Mouse (Mus musculus) embryonic facial prominence, embryonic 12.5 days (tissue): Measurements from ENCODE around the gene Gm10024. TPM values are rescaled to one million over a fixed set of nuclear protein-coding genes. Genes with fewer than 3 reads are reported as not detected.
"Not testable (repeated sequence)": the region's sequence is repeated elsewhere in the genome, so short reads cannot be mapped to it uniquely, and the experiment has no call there.

Experiments used
- ATAC-seq: fragments of 200-750 bp; cut with Nextera tagmentation; 2 replicates; pipeline ENCODE4 v1.8.0; 2017; ENCODE audit not compliant: insufficient number of reproducible peaks, insufficient read depth, low FRiP score, low TSS enrichment
- H3K27ac ChIP-seq: fragments of 300-500 bp; sonication (generic); 2 replicates; pipeline ENCODE4 v1.5.1; 2016; ENCODE audit warnings: mild to moderate bottlenecking
- H3K27me3 ChIP-seq: fragments of 300-500 bp; sonication (generic); 2 replicates; pipeline ENCODE4 v1.6.1; 2016; ENCODE audit warnings: mild to moderate bottlenecking, moderate library complexity
- H3K36me3 ChIP-seq: fragments of 300-500 bp; sonication (generic); 2 replicates; pipeline ENCODE4 v1.6.1; 2016; ENCODE audit warnings: mild to moderate bottlenecking
- H3K4me1 ChIP-seq: fragments of 300-500 bp; sonication (generic); 2 replicates; pipeline ENCODE4 v1.6.1; 2016
- H3K4me2 ChIP-seq: fragments of 300-500 bp; sonication (generic); replicated peaks from 2 replicates; pipeline ENCODE4 v1.6.1; 2016; ENCODE audit warnings: mild to moderate bottlenecking, moderate library complexity
- H3K4me3 ChIP-seq: fragments of 300-500 bp; sonication (generic); 2 replicates; pipeline ENCODE4 v1.5.1; 2016; ENCODE audit warnings: mild to moderate bottlenecking
- H3K9ac ChIP-seq: fragments of 300-500 bp; sonication (generic); 2 replicates; pipeline ENCODE4 v1.6.1; 2016; ENCODE audit warnings: mild to moderate bottlenecking, moderate library complexity
- H3K9me3 ChIP-seq: fragments of 300-500 bp; sonication (generic); 2 replicates; pipeline ENCODE4 v1.6.1; 2016; ENCODE audit warnings: mild to moderate bottlenecking, moderate library complexity
- WGBS: fragments of 180-500 bp; shearing (Covaris S2); methylation state at CpG from one replicate; pipeline ENCODE4 v1.1.7; 2016; 5-methylcytosine and 5-hydroxymethylcytosine counted together
- polyA plus RNA-seq: library from polyadenylated mRNA; unstranded; fragments of >200 nt; fragmentation: Nextera tagmentation; extraction: Ambion mirVana; gene quantifications from 2 replicates; pipeline ENCODE4 v1.2.1, GENCODE M21; 2016

Gene Gm10024
- polyA plus RNA-seq, 1 experiment from 2014 or later: not detected

DNA sequence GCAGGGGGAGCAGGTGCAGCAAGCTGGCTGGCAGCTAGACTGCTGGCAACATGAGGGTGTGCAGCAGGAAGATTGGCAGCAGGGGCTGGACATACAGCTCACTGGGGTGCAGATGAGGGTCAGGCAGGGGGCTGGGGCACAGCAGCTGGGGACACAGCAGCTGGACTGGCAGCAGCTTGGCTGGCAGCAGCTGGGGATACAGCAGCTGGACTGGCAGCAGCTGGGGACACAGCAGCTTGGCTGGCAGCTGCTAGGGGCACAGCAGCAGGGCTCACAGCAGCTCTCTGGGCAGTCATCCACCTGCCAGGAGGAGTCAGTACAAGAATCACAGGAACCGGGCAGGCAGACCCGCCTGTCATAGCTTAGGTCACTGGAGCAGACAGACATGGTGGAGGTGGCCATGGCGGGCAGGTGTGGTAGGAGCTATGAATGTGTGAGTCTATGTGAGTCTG lies 20.9 kb upstream of the Gm10024 start, which contains the start of gene Gm19402:
Gm19402 (minus strand) TSS at position 402 of the 452 bp plus-strand sequence.
- not testable (repeated sequence) for ATAC-seq, H3K4me1 ChIP-seq, H3K27ac ChIP-seq, H3K9me3 ChIP-seq, H3K36me3 ChIP-seq, H3K4me2 ChIP-seq, H3K9ac ChIP-seq, H3K4me3 ChIP-seq
- peaks cover 48% of the 10 kb centered on the region for H3K27me3 ChIP-seq
- WGBS: 71% methylated on average over 3 of the region's 3 CpGs

DNA sequence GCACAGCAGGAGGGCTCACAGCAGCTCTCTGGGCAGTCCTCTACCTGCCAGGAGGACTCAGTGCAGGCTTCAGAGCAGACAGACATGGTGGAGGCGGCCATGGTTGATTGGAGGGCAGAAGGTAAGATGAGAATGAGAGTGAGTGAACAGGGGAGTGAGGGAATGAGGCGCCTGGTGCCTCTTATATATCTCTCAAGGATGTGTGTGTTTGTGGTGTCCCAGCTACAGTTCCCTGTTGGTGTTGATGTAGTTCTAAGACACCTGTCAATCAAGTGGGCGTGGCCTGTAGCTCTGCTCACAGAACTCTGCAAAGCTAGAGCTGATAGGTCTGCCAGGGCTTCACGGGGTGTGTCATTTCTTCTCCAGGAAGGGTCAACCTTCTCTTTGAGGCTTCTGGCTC lies 14.1 kb upstream of the Gm10024 start, which contains the start of gene Gm9508:
Gm9508 (minus strand) TSS at position 101 of the 400 bp plus-strand sequence.
- Histone ChIP-seq H3K4me3 (no peak within 1 kb of the TSS), H3K9ac (no peak within 1 kb of the TSS), H3K4me1 (no peaks in the 10 kb centered on the region; the same call in 1 of the 2 replicates), H3K27me3 (0 out of 2 replicates have a peak, but pooled peaks cover 3% of the 10 kb centered on the region), H3K9me3 (no peaks in the 10 kb centered on the region), H3K4me2 (no peak within 1 kb of the TSS), H3K36me3 (no peaks in the 10 kb centered on the region), H3K27ac (no peak within 1 kb of the TSS)
- 33% methylated on average over 4 of the region's 4 CpGs for WGBS
- no peak for ATAC-seq

DNA sequence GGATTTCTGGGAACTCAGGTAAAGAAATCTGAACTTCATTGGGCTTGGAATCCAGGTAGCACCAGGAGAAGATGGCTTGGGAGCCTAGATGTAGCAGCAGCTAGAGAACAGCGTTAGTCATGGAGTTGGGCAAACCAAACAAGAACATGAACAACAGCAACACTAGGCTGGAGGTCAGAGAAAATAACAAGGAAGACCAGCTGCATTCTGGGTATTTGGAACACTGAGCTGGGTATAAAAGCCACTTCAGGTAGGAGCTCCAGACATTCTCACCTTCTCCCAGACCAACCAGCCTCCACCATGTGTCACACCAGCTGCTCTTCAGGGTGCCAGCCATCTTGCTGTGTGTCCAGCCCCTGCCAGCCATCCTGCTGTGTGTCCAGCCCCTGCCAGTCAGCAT lies 4.9 kb upstream of the Gm10024 start, which contains the start of gene Gm10272:
Gm10272 (plus strand) TSS at position 301 of the 400 bp plus-strand sequence.
- no peak for ATAC-seq
- Histone ChIP-seq H3K9ac (no peak within 1 kb of the TSS), H3K27me3 (no peaks in the 10 kb centered on the region), H3K4me2 (no peak within 1 kb of the TSS), H3K27ac (no peak within 1 kb of the TSS), H3K4me1 (no peaks in the 10 kb centered on the region), H3K36me3 (no peaks in the 10 kb centered on the region), H3K4me3 (no peak within 1 kb of the TSS), H3K9me3 (peaks cover 12% of the 10 kb centered on the region)
- 87% methylated on average over 1 of the region's 1 CpGs for WGBS

DNA sequence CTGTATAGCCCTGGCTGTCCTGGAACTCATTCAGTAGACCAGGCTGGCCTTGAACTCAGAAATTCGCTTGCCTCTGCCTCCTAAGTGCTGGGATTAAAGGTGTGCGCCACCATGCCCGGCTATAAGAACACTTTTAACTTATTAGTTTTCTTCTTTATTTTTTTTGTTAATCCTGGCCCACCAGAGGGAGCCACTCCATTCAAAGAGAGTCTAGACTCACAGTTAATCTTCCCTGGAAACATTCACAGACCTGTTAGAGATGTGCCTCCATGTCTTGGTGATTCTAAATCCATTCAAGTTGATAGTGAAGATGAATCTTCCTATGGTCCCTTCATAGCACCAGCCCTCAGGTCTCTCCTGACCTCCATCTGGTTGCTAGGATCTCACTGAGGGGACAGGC lies 1.4 kb upstream of the Gm10024 start:
- Histone ChIP-seq H3K9me3 (peaks cover 8% of the 10 kb centered on the region), H3K27me3 (no peaks in the 10 kb centered on the region), H3K4me2 (no peak overlapping the region), H3K27ac (no peak overlapping the region), H3K4me1 (no peaks in the 10 kb centered on the region), H3K4me3 (no peak overlapping the region), H3K9ac (no peak overlapping the region), H3K36me3 (no peaks in the 10 kb centered on the region)
- no peak for ATAC-seq
- WGBS: 79% methylated on average over 3 of the region's 3 CpGs

DNA sequence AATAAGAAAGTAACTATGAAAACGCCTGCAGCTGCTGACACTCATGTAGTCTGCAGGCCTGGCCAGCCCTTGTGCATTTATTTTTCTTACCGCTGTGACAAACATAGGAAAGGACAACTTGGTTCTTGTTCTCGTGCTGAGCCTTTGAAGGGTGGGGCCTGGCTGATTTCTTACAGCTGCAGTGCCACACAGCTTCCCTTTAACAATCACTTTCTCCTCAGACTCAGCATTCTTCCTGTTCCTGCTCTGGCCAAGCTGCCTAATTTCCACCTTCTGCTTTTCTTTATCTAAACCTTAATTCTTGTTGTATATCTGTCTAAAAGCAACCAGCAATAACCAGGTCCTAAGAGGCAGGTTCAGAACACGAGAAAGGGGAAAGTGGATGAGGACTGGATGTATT lies 2.5 kb downstream of the Gm10024 start:
- Histone ChIP-seq H3K4me1 (no peaks in the 10 kb centered on the region), H3K27ac (no peak overlapping the region), H3K27me3 (no peaks in the 10 kb centered on the region), H3K4me2 (no peak overlapping the region), H3K9me3 (no peaks in the 10 kb centered on the region), H3K9ac (no peak overlapping the region), H3K36me3 (no peaks in the 10 kb centered on the region), H3K4me3 (no peak overlapping the region)
- WGBS: 54% methylated on average over 4 of the region's 4 CpGs
- no peak for ATAC-seq

DNA sequence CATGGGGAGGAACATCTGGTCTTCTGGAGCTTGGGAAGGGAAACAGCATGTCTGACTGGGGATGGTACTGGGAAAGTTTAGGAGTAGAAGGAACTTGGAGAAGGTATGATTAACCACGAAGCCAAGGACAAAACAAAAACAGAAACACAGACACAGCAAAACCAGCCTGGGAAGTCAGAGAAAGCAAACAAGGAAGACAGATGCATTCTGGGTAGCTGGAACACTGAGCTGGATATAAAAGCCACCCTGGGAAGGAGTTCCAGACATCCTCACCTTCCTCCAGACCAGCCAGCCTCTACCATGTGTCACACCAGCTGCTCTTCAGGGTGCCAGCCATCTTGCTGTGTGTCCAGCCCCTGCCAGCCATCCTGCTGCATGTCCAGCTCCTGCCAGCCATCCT lies 4.2 kb downstream of the Gm10024 start, which contains the start of gene Gm10142:
Gm10142 (plus strand) TSS at position 301 of the 400 bp plus-strand sequence.
- no peak within 1 kb of the TSS for H3K4me3 ChIP-seq
- no peaks in the 10 kb centered on the region for H3K4me1 ChIP-seq
- no peak for ATAC-seq
- H3K9ac ChIP-seq: no peak within 1 kb of the TSS
- no peak within 1 kb of the TSS for H3K27ac ChIP-seq
- H3K27me3 ChIP-seq: no peaks in the 10 kb centered on the region
- H3K36me3 ChIP-seq: no peaks in the 10 kb centered on the region
- WGBS: 63% methylated on average over 1 of the region's 1 CpGs
- no peaks in the 10 kb centered on the region; the same call in 1 of the 2 replicates for H3K9me3 ChIP-seq
- H3K4me2 ChIP-seq: no peak within 1 kb of the TSS

DNA sequence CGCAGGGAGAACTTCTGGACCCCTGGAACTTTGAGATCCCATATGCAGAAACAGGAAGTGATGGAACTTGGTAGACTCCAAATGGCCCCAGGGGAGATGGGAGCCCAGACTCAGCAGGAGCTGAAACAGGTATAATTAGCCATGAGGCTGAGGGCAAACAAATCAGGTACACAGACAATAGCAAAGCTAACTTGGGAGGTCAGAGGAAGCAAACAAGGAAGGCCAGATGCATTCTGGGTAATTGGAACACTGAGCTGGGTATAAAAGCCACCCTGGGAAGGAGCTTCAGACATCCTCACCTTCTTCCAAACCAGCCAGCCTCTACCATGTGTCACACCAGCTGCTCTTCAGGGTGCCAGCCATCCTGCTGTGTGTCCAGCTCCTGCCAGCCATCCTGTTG lies 9.0 kb downstream of the Gm10024 start, which contains the start of gene Krtap12-1:
Krtap12-1 (plus strand) TSS at position 301 of the 400 bp plus-strand sequence.
- WGBS: 85% methylated on average over 1 of the region's 1 CpGs
- H3K9ac ChIP-seq, H3K9me3 ChIP-seq, ATAC-seq, H3K4me1 ChIP-seq, H3K4me2 ChIP-seq, H3K27ac ChIP-seq, H3K4me3 ChIP-seq, H3K36me3 ChIP-seq, H3K27me3 ChIP-seq: not testable (repeated sequence)

DNA sequence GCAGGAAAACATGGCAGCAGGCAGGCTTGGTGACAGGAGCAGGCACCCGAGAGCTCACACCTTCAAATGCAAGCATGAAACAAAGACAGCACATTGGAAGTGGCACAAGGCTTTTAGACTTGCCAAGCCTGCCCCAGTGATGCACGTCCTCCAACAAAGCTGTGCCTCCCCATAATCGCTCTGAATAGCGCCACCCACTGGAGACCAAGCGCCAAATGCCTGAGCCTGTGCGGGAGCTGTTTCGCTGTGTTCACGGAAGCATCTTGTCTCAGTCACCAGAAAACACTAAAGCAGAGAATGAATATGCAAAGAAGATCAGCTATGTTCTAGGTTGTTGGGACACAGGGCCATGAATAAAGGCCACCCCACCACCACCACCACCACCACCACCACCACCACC lies 13.6 kb downstream of the Gm10024 start:
- Histone ChIP-seq H3K4me3 (no peak overlapping the region), H3K36me3 (no peaks in the 10 kb centered on the region), H3K4me1 (no peaks in the 10 kb centered on the region), H3K4me2 (no peak overlapping the region), H3K9ac (no peak overlapping the region), H3K27me3 (no peaks in the 10 kb centered on the region), H3K27ac (no peak overlapping the region), H3K9me3 (no peaks in the 10 kb centered on the region; the same call in 1 of the 2 replicates)
- WGBS: 68% methylated on average over 8 of the region's 8 CpGs
- no peak for ATAC-seq

DNA sequence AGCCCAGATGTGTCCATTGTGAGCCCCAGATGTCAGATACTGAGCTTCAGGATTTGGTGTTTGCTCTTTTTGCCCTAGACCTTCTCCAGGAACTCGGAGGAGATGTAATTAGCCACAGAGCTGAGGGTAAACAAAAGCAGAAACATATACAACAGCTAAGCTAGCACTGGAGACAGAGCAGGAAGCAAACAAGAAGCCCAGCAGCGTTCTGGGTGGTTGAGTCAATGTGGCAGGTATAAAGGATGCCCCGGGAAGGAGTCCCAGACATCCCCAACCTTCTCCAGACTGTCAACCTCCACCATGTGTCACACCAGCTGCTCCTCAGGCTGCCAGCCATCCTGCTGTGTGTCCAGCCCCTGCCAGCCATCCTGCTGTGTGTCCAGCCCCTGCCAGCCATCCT lies 14.9 kb downstream of the Gm10024 start, which contains the start of gene Gm10100:
Gm10100 (plus strand) TSS at position 301 of the 400 bp plus-strand sequence.
- Histone ChIP-seq H3K4me3 (no peak within 1 kb of the TSS), H3K4me1 (no peaks in the 10 kb centered on the region), H3K27ac (no peak within 1 kb of the TSS), H3K9me3 (no peaks in the 10 kb centered on the region), H3K4me2 (no peak within 1 kb of the TSS), H3K9ac (no peak within 1 kb of the TSS), H3K36me3 (no peaks in the 10 kb centered on the region), H3K27me3 (no peaks in the 10 kb centered on the region)
- WGBS: 39% methylated on average over 3 of the region's 3 CpGs
- ATAC-seq: no peak

DNA sequence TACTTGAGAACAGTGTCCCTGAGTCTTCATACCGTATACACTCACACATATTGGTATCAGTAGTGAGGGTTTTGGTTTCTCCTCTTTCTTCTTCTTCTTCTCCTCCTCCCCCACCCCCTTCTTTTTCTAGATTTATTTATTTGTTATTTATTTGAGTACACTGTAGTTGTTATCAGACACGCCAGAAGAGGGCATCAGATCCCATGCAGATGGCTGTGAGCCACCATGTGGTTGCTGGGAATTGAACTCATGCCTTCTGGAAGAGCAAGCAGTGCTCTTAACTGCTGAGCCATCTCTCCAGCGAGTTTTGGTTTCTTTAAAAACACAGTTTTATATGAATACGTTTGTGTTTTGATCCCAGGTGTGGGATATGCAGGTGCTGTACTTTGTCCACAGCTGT lies 17.0 kb downstream of the Gm10024 start:
- WGBS: 61% methylated on average over 4 of the region's 4 CpGs
- Histone ChIP-seq H3K4me1 (no peaks in the 10 kb centered on the region), H3K4me2 (no peak overlapping the region), H3K9ac (no peak overlapping the region), H3K27ac (no peak overlapping the region), H3K27me3 (no peaks in the 10 kb centered on the region), H3K9me3 (no peaks in the 10 kb centered on the region), H3K36me3 (no peaks in the 10 kb centered on the region), H3K4me3 (no peak overlapping the region)
- no peak for ATAC-seq

DNA sequence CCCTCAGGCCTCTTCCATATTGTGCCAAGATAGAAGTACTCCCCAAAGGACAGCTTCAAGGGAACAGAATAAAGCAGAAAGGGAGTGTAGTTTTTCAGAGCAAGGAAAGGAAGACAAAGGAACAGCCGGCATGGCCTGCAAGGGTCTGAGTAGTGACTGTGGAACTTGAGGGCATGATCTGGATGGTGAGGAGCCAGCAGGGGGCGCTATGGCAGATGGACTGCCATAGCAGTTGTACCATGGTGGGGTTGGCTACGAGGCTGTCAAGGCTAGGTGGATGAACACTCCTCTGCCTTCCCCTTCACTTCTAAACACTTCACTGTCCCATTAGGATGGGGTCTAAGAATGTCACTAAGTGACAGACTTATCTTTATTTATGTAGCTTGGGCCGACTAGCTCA lies 18.0 kb downstream of the Gm10024 start:
- H3K9ac ChIP-seq: no peak overlapping the region
- H3K36me3 ChIP-seq: no peaks in the 10 kb centered on the region
- no peaks in the 10 kb centered on the region for H3K4me1 ChIP-seq
- no peaks in the 10 kb centered on the region for H3K9me3 ChIP-seq
- 53% methylated on average over 4 of the region's 4 CpGs for WGBS
- no peak overlapping the region for H3K4me2 ChIP-seq
- H3K27me3 ChIP-seq: no peaks in the 10 kb centered on the region
- no peak overlapping the region for H3K27ac ChIP-seq
- no peak for ATAC-seq
- no peak overlapping the region for H3K4me3 ChIP-seq

DNA sequence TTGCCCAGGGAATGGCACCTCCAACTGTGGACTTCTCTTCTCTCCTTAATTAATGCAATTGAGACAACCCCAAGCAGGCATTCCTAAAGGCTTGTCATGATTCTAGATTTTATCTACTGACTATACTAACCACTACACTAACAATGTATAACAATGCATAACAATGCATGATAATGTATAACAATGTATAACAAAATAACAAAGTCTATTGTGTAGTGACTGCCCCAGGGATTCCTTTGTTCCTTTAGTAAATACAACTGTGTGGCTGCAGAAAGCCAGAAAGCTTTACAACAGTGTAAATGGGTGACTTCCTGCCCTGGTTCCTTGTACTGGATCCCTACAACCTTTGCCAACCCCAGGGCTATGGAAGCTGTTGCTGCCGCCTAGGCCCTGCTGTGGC lies 24.7 kb downstream of the Gm10024 start:
- no peak overlapping the region for H3K9ac ChIP-seq
- no peaks in the 10 kb centered on the region for H3K36me3 ChIP-seq
- 0 out of 2 replicates have a peak, but pooled peaks cover 8% of the 10 kb centered on the region for H3K9me3 ChIP-seq
- H3K4me2 ChIP-seq: no peak overlapping the region
- no peak overlapping the region for H3K27ac ChIP-seq
- 84% methylated on average over 1 of the region's 1 CpGs for WGBS
- no peaks in the 10 kb centered on the region for H3K27me3 ChIP-seq
- H3K4me1 ChIP-seq: no peaks in the 10 kb centered on the region
- H3K4me3 ChIP-seq: no peak overlapping the region
- no peak for ATAC-seq
